Mouse (Mus musculus): ENCODE results near the gene Mrtfb.

GRCm38 (mm10) chr16:13460071-13460470 lies 203.8 kb downstream of the Mrtfb start:
- no peak for TF ChIP-seq CTCF (IDR thresholded peaks at IDR 0.05; ENCODE audit: control insufficient read depth, insufficient read depth, low read length)
- no peak for TF ChIP-seq POLR2A (IDR thresholded peaks at IDR 0.05; ENCODE audit: borderline replicate concordance, control insufficient read depth, low read depth, low read length)

Measured in bone marrow, adult 2 months (tissue).